Comparison of ENCODE assay signal across 21 mouse cellular contexts in genomic region chr3:104373907-104374306, GRCm38 (mm10).
DNase-seq lines count a peak whose midpoint lies in the region; ATAC-seq and TF ChIP-seq lines count a peak whose summit lies in the region.
"Had no signal": no experiment of that assay in that cellular context is flagged by ENCODE, and none has a peak within 500 bp of the region (broad histone marks: within the 10 kb centered on the region; RNA-seq: fewer than 3 reads in every experiment).

No protein-coding gene starts in this region.

- 26% methylated on average over 8 of the region's 8 CpGs for WGBS in heart, adult 2 months
- WGBS in heart, embryonic 14.5 days = 14% methylated on average over 8 of the region's 8 CpGs
- WGBS in kidney, adult 2 months = 88% methylated on average over 8 of the region's 8 CpGs

- intact Hi-C loops in heart, adult 2 months (cut with DNase I) = loop anchor here (2.0 to 5.0 kb wide), 2 partner anchors 53 to 152 kb away; partner anchors contain the start of gene Magi3

- H3K36me3 ChIP-seq in heart, adult 2 months (ENCODE audit: control insufficient read depth, insufficient read depth, low read length) = no peaks in the 10 kb centered on the region
- H3K36me3 ChIP-seq in heart, embryonic 14.5 days (ENCODE audit: control insufficient read depth, insufficient read depth, low read length) = no peaks in the 10 kb centered on the region
- no peaks in the 10 kb centered on the region for H3K36me3 ChIP-seq in kidney, adult 2 months (ENCODE audit: control insufficient read depth, insufficient read depth, low read length)
- H3K36me3 ChIP-seq: embryonic facial prominence, embryonic 10.5 days; forebrain, embryonic 10.5 days; midbrain, embryonic 15.5 days had no signal

- peak; percentile 20; the same call in 1 of the 2 replicates for ATAC-seq in heart, embryonic 14.5 days (ENCODE audit: insufficient number of reproducible peaks, insufficient read depth, low FRiP score, low read depth)
- ATAC-seq: forebrain, embryonic 16.5 days; lung, postnatal 0 days; midbrain, embryonic 15.5 days had no signal

- H3K27me3 ChIP-seq in heart, adult 2 months (ENCODE audit: control insufficient read depth, insufficient read depth, low read length) = no peaks in the 10 kb centered on the region
- H3K27me3 ChIP-seq in heart, embryonic 14.5 days (ENCODE audit: control insufficient read depth, insufficient read depth, low read length) = no peaks in the 10 kb centered on the region
- H3K27me3 ChIP-seq in kidney, adult 2 months (replicated peaks; ENCODE audit: control insufficient read depth, insufficient read depth, low read length) = no peaks in the 10 kb centered on the region
- H3K27me3 ChIP-seq: midbrain, embryonic 15.5 days had no signal

- H3K79me2 ChIP-seq in heart, adult 2 months (replicated peaks; ENCODE audit: control insufficient read depth, insufficient read depth, low read length) = no peaks in the 10 kb centered on the region

- H3K27ac ChIP-seq in heart, adult 2 months = no peak overlapping the region
- H3K27ac ChIP-seq in heart, embryonic 14.5 days (replicated peaks in 1 of 2; ENCODE audit: control insufficient read depth in 1 of 2, insufficient read depth in 1 of 2, low read depth in 2 of 2, low read length in 2 of 2) = peak overlapping the region; percentile 81 to 89
- no peak overlapping the region for H3K27ac ChIP-seq in kidney, adult 2 months (ENCODE audit: insufficient read depth, low read depth, low read length)
- H3K27ac ChIP-seq: embryonic facial prominence, embryonic 10.5 days; forebrain, embryonic 10.5 days; hindbrain, embryonic 14.5 days; macrophage; midbrain, embryonic 15.5 days had no signal

- DNase-seq in 3T3-L1 (ENCODE audit: low read depth, low spot score) (peak; percentile 11), MEL-GATA-1-ER (ENCODE audit: extremely low read depth, low read depth) (peak; percentile 85)
- peak in 1 of 2 experiments; percentile 53 for DNase-seq in heart, adult 2 months
- DNase-seq in urinary bladder, postnatal 25 days (ENCODE audit: low spot score) = no peak
- no peak for DNase-seq in kidney, adult 2 months
- DNase-seq in spleen, postnatal 36 days (ENCODE audit: low spot score in 2 of 2) = no peak
- DNase-seq in lung, adult 18-20 months = no peak
- DNase-seq: adrenal gland, adult 8-10 months; cerebellum, adult 9-10 months; gastrocnemius, postnatal 14 days; kidney, adult 9 months; kidney, postnatal 14 days had no signal

- no peaks in the 10 kb centered on the region for H3K9me3 ChIP-seq in heart, embryonic 14.5 days (ENCODE audit: control insufficient read depth, low read length)
- H3K9me3 ChIP-seq: embryonic facial prominence, embryonic 10.5 days; forebrain, embryonic 10.5 days; midbrain, embryonic 15.5 days had no signal

- peaks cover 3% of the 10 kb centered on the region; the same call in 1 of the 2 replicates for H3K4me1 ChIP-seq in heart, adult 2 months (ENCODE audit: control insufficient read depth, insufficient read depth, low read length)
- H3K4me1 ChIP-seq in heart, embryonic 14.5 days (ENCODE audit: control insufficient read depth in 2 of 2, insufficient read depth in 2 of 2, low read length in 2 of 2) = peaks cover 25 to 46% of the 10 kb centered on the region in 2 experiments
- peaks cover 3% of the 10 kb centered on the region; the same call in 1 of the 2 replicates for H3K4me1 ChIP-seq in kidney, adult 2 months (ENCODE audit: control insufficient read depth, insufficient read depth, low read length)
- H3K4me1 ChIP-seq: midbrain, embryonic 15.5 days had no signal

- H3K4me2 ChIP-seq in heart, embryonic 14.5 days (ENCODE audit: low read length) = peak overlapping the region; percentile 6; the same call in 1 of the 2 replicates
- H3K4me2 ChIP-seq: hindbrain, embryonic 14.5 days; midbrain, embryonic 15.5 days had no signal

- no peak overlapping the region for H3K9ac ChIP-seq in heart, adult 2 months (ENCODE audit: low read depth, low read length)
- H3K9ac ChIP-seq in heart, embryonic 14.5 days (ENCODE audit: low read length) = no peak overlapping the region
- H3K9ac ChIP-seq: hindbrain, embryonic 14.5 days; midbrain, embryonic 15.5 days had no signal

- no peak overlapping the region for H3K4me3 ChIP-seq in heart, adult 2 months
- H3K4me3 ChIP-seq in heart, embryonic 14.5 days (ENCODE audit: control insufficient read depth in 1 of 2, insufficient read depth in 1 of 2, low read depth in 1 of 2, low read length in 2 of 2) = no peak overlapping the region
- H3K4me3 ChIP-seq in kidney, adult 2 months (ENCODE audit: insufficient read depth, low read depth, low read length) = no peak overlapping the region
- H3K4me3 ChIP-seq: embryonic facial prominence, embryonic 10.5 days; forebrain, embryonic 10.5 days; midbrain, embryonic 15.5 days; myocyte had no signal

- no peak for TF ChIP-seq EP300 in heart, adult 2 months (IDR thresholded peaks at IDR 0.05; ENCODE audit: insufficient read depth, low read depth, low read length)

- TF ChIP-seq POLR2A in heart, adult 2 months (IDR thresholded peaks at IDR 0.05; ENCODE audit: insufficient read depth, low read depth, low read length) = 0 out of 2 replicates have a peak, but pooled peaks have one; percentile 24
- no peak for TF ChIP-seq POLR2A in kidney, adult 2 months (IDR thresholded peaks at IDR 0.05; ENCODE audit: low read depth, low read length)

- no peak for TF ChIP-seq CTCF in heart, adult 2 months (IDR thresholded peaks at IDR 0.05)
- TF ChIP-seq CTCF in kidney, adult 2 months (conservative IDR thresholded peaks at IDR 0.05; ENCODE audit: insufficient read depth, insufficient read length, low read depth, low read length) = no peak

Comparison
In these comparisons a context has a peak if more than half of its experiments do, and no peak if none do; other contexts are left out.
1. H3K27ac ChIP-seq: peak in heart, embryonic 14.5 days (2 of 2); none in heart, adult 2 months (single experiment) and kidney, adult 2 months (single experiment).
2. DNase-seq: peak in 3T3-L1 (single experiment) and MEL-GATA-1-ER (single experiment); none in urinary bladder, postnatal 25 days (single experiment), kidney, adult 2 months (single experiment), spleen, postnatal 36 days (0 of 2) and lung, adult 18-20 months (0 of 2).